Mouse (Mus musculus): ENCODE data around the gene Ccdc15. TPM values are rescaled to one million over a fixed set of nuclear protein-coding genes. Genes with fewer than 3 reads are reported as not detected.
A peak's percentile ranks its signal among the peaks of the same experiment; 100 is the strongest.

Ccdc15 gene
- polyA plus RNA-seq, 1 experiment from 2014 or later, result 5.3 TPM

- H3K27ac ChIP-seq (ENCODE audit: low read depth, low read length), result no peak overlapping the region
- whole genome bisulfite sequencing (ENCODE audit: insufficient replicate concordance), result 85% methylated on average over 9 of the region's 9 CpGs
These were observed 117.6 kb downstream of the Ccdc15 start for GRCm38 (mm10) chr9:37230486-37231195.

DNA sequence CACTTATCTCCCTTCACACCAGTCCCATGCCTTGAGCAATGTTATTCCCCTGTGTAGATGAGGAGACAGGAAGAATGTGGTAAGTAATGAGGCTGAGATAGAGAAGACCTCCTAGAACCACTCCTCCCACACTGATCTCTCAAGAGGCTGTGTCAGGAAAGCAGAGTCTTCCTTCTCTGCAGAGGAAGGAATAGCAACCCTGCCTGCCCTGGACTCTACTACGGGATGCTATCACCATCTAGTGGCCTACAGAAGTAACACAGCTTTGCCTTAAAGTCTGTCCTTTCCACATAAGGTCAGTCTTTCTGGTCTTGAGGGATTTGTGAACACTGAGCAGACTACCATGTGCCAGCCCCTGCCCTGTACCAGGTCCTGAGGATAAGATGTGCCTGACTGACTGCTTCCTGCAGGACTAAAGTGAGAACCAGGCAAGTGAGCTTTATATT is 118.3 kb downstream of the Ccdc15 start:
- peaks cover 6% of the 10 kb centered on the region; the same call in 1 of the 2 replicates for H3K4me1 ChIP-seq (ENCODE audit: control insufficient read depth, insufficient read depth, low read length)
- H3K9ac ChIP-seq (ENCODE audit: low read depth, low read length), result no peak overlapping the region
- ATAC-seq (replicated peaks; ENCODE audit: insufficient number of reproducible peaks, low FRiP score, low TSS enrichment), result peak; percentile 66
- no peaks in the 10 kb centered on the region for H3K36me3 ChIP-seq (ENCODE audit: control insufficient read depth, insufficient read depth, low read length)
- no peak overlapping the region for H3K4me2 ChIP-seq
- no peak overlapping the region for H3K27ac ChIP-seq (ENCODE audit: low read depth, low read length)
- no peaks in the 10 kb centered on the region for H3K9me3 ChIP-seq (replicated peaks; ENCODE audit: control insufficient read depth, low read length)
- no peak overlapping the region for H3K4me3 ChIP-seq (ENCODE audit: low read depth, low read length)
- no peaks in the 10 kb centered on the region for H3K27me3 ChIP-seq (ENCODE audit: control insufficient read depth, insufficient read depth, low read length)
- WGBS (ENCODE audit: insufficient replicate concordance), result 0% methylated on average over 1 of the region's 1 CpGs

More at GRCm38 (mm10) chr9:37230486-37231195, 117.6 kb downstream of the Ccdc15 start:
- H3K4me3 ChIP-seq (ENCODE audit: low read depth, low read length), result no peak overlapping the region
- peaks cover 6% of the 10 kb centered on the region; the same call in 1 of the 2 replicates for H3K4me1 ChIP-seq (ENCODE audit: control insufficient read depth, insufficient read depth, low read length)
- H3K9me3 ChIP-seq (replicated peaks; ENCODE audit: control insufficient read depth, low read length), result no peaks in the 10 kb centered on the region
- H3K4me2 ChIP-seq, result no peak overlapping the region
- H3K27me3 ChIP-seq (ENCODE audit: control insufficient read depth, insufficient read depth, low read length), result no peaks in the 10 kb centered on the region
- ATAC-seq (replicated peaks; ENCODE audit: insufficient number of reproducible peaks, low FRiP score, low TSS enrichment), result no peak
- no peak overlapping the region for H3K9ac ChIP-seq (ENCODE audit: low read depth, low read length)
- no peaks in the 10 kb centered on the region for H3K36me3 ChIP-seq (ENCODE audit: control insufficient read depth, insufficient read depth, low read length)

Other genes starting within 250 kb of the Ccdc15 start
- gene Pknox2, start 201.0 kb downstream of the Ccdc15 start, polyA plus RNA-seq (2014; fragmentation: Nextera tagmentation; extraction: Ambion mirVana), result 5.2 and 6.3 TPM in 2 replicates
- gene Tmem218, start 140.2 kb downstream of the Ccdc15 start, polyA plus RNA-seq (2014; fragmentation: Nextera tagmentation; extraction: Ambion mirVana), result 8.2 and 8.7 TPM in 2 replicates
- gene Slc37a2, start 92.7 kb downstream of the Ccdc15 start, polyA plus RNA-seq (2014; fragmentation: Nextera tagmentation; extraction: Ambion mirVana), result 0.94 and 1.6 TPM in 2 replicates
- not detected in 2 replicates for gene Hepacam, start 18.9 kb upstream of the Ccdc15 start, polyA plus RNA-seq (2014; fragmentation: Nextera tagmentation; extraction: Ambion mirVana)
- gene Robo4, start 53.5 kb upstream of the Ccdc15 start, polyA plus RNA-seq (2014; fragmentation: Nextera tagmentation; extraction: Ambion mirVana), result 2.5 and 3.3 TPM in 2 replicates
- gene Robo3, start 84.8 kb upstream of the Ccdc15 start, polyA plus RNA-seq (2014; fragmentation: Nextera tagmentation; extraction: Ambion mirVana), result 0.29 and 0.35 TPM in 2 replicates
- 20.2 and 20.5 TPM in 2 replicates for gene Msantd2, start 140.9 kb upstream of the Ccdc15 start, polyA plus RNA-seq (2014; fragmentation: Nextera tagmentation; extraction: Ambion mirVana)
- gene Esam, start 179.6 kb upstream of the Ccdc15 start, polyA plus RNA-seq (2014; fragmentation: Nextera tagmentation; extraction: Ambion mirVana), result 45.4 and 59.6 TPM in 2 replicates
- gene Vsig2, start 190.8 kb upstream of the Ccdc15 start, polyA plus RNA-seq (2014; fragmentation: Nextera tagmentation; extraction: Ambion mirVana), result 1.5 and 1.6 TPM in 2 replicates
- 4.8 and 5.2 TPM in 2 replicates for gene Nrgn, start 204.5 kb upstream of the Ccdc15 start, polyA plus RNA-seq (2014; fragmentation: Nextera tagmentation; extraction: Ambion mirVana)
- gene Siae, start 207.3 kb upstream of the Ccdc15 start, polyA plus RNA-seq (2014; fragmentation: Nextera tagmentation; extraction: Ambion mirVana), result 7.8 and 10.6 TPM in 2 replicates